Mouse (Mus musculus) embryonic fibroblast, embryonic 13.5 days (primary cell): Measurements from ENCODE around the gene Kmt2a.

Experiments
- CTCF ChIP-seq: IDR thresholded peaks from 2 replicates; pipeline ENCODE4 v1.5.1; 2011; ENCODE audit warnings: mild to moderate bottlenecking, control low read depth, low read length, moderate library complexity, borderline replicate concordance; ENCODE audit not compliant: insufficient read depth
- POLR2A ChIP-seq: IDR thresholded peaks from 2 replicates; pipeline ENCODE4 v1.6.1; 2011; ENCODE audit warnings: low read depth, mild to moderate bottlenecking, control low read depth, low read length, moderate library complexity

- TF ChIP-seq CTCF: no peak
- no peak for TF ChIP-seq POLR2A
These were observed 23.9 kb upstream of the Kmt2a start for GRCm38 (mm10) chr9:44904964-44905363.
